Mouse (Mus musculus) cerebellum, adult (tissue): ENCODE results near the gene Ncf1.

ENCODE experiments used
- ATAC-seq: cut with Nextera tagmentation; 2 replicates; pipeline ENCODE4 v1.9.2; 2017; ENCODE audit warnings: mild to moderate bottlenecking, moderate library complexity, mixed read lengths; ENCODE audit not compliant: insufficient number of reproducible peaks, low FRiP score, low TSS enrichment

The Ncf1 gene

DNA sequence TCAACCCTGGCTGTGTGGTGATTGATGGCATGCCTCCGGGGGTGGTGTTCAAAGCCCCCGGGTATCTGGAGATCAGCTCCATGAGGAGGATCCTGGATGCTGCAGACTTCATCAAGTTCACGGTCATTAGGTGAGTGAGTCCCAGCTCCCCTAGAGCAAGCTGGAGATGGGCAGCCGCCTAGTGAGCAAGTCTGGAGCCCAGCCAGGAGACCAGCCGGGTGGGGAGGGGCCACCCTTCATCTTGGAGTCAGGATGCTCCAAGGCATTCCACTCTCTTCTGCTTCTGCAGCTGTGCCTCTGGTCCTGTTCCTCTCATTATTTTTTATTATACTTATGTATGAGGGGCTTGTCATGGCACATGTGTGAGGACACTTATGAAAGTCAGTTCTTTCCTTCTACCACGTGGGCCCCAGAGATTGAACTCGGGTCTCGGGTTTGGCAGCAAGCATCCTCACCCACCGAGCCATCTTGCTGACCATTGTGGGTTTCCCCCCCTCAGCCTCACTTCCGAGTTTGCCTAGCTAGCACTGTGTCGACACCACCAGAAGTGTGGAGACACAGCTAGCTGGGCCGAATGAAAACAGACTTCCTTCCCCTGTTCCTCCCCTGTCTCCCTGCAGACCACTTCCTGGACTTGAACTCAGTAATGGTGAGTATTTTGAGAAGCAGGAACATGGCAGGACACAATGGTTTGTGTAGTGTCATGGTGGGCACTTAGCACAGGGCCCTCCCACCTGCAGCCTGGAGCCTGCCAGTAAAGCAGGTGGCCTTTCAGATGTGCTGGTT lies 15.2 kb downstream of the Ncf1 start:
- no peak for ATAC-seq

- no peak for ATAC-seq
Observed at GRCm38 (mm10) chr5:134209931-134210554, 19.4 kb downstream of the Ncf1 start.

DNA sequence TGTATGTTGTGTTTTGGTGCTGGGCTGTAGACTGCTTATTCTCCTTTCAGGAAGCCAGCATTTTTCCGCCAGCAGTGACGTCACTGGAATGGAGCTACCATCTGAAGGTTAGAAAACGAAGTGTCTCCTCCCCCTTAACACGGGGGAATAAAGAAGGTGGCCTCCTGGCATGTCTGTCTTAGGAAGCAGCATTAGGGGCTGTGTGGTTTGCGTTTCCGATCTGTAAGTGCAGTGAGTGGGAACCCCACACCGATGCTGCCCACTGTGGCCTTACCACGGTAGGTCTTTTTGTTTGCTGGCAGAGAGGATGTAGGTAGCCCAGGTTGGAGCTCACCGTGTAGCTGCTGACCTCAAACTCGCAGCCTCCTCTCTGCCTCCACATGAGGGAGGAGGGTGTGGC lies 22.7 kb downstream of the Ncf1 start:
- ATAC-seq: no peak

DNA sequence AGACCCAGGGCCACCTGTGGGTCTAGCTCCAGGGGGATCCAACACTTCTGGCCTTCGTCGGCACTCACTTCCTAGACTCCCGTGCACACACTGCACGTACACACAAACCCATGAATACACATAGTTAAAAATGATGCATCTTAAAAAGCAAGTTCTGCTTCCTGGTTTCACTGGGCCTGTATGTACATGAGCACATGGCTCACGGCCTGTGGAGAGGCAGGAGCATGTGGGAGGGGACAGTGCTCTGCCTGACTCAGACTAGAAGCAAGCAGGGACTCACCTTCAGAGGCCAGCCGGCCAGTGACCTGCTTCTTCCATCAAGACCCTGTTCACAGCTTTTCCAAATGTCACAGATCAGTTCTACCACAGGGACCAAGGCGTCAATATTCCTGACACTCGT lies 35.8 kb downstream of the Ncf1 start:
- ATAC-seq: no peak

GRCm38 (mm10) chr5:134188571-134188970 lies 40.9 kb downstream of the Ncf1 start:
- ATAC-seq: no peak

DNA sequence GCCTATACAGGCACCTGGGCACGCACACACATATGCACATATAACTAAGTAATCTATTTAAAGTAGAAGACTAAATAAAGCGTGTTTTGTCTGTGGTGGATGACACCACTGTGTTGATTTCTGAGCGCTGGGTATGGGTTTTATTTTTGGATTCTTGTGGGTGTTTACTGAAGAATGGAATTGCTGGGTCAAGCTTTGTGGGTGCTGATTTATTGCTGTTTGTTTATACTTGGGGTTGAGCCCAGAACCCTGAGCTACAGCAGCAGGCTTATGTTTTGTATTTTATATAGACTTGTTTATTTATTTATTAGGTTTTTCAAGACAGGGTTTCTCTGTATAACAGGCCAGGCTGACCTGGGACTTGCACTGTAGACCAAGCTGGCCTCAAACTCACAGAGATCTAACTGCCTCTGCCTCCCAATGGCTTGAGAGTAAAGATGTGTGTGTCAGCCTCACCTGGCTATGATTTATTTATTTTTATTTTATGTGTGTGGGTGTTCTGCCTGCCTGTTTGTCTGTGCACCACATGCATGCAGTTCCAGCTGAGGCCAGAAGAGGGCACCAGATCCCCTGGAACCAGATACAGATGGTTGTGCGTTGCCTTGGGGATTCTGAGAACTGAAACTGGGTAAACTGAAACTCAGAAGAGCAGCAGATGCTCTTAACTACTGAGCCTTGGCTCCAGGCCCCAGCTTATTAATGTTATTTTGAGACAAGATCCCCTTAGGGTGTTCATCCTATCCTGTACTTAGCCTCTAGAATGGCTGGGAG lies 42.3 kb downstream of the Ncf1 start:
- ATAC-seq: no peak

- ATAC-seq: no peak
Observed at GRCm38 (mm10) chr5:134186059-134186458, 43.4 kb downstream of the Ncf1 start.

GRCm38 (mm10) chr5:134183880-134184808 lies 45.3 kb downstream of the Ncf1 start, which contains the start of gene Gtf2ird2:
Gene Gtf2ird2, plus strand, starts transcription at chr5:134184019.
- peak; percentile 97 for ATAC-seq

- no peak for ATAC-seq
Observed at GRCm38 (mm10) chr5:134183162-134183561, 46.3 kb downstream of the Ncf1 start.

DNA sequence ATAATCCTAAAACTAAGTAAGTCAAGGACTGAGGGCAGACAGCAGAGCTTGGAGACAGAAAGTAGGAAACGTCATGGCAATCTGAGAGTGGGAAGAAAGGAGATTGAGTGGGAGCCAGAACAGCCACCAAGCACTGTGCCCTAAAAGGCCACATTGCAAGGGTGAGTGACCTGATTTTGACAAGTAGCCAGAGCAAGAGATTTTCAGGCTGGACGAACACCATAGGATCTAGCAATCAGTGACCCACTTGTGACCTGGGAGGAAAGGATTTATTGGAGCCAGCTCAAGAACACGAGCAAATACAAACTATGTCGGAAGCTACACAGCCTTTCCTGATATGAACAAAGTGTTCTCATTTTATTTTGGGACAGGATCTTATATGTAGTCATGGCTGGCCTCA lies 46.7 kb downstream of the Ncf1 start:
- no peak for ATAC-seq

- no peak for ATAC-seq
Observed at GRCm38 (mm10) chr5:134182172-134182571, 47.3 kb downstream of the Ncf1 start.

- ATAC-seq: no peak
Observed at GRCm38 (mm10) chr5:134179871-134180270, 49.6 kb downstream of the Ncf1 start.

DNA sequence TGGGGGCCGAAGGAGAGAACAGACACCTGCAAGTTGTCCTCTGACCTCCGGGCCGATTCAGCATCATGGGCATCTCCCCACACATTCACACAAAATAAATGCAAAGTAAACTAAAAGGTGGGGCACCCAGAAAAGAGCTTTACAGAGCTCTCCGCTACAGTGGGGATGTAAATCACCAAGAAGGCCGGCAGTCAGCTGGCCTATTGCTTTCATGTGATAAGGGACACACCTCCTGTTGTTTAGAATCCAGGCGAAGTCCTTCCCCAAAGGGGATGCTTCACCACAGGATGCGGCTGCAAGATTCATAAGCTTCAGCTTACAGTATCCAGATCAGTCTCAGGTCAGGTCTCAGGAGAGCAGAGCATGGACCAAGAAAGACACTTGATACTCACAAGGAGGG lies 50.9 kb downstream of the Ncf1 start:
- no peak for ATAC-seq

GRCm38 (mm10) chr5:134176169-134176881 lies 53.1 kb downstream of the Ncf1 start, which contains the start of gene Rcc1l:
Gene Rcc1l, minus strand, starts transcription at chr5:134176774.
- peak; percentile 86 for ATAC-seq

- no peak for ATAC-seq
Observed at GRCm38 (mm10) chr5:134175696-134176095, 53.7 kb downstream of the Ncf1 start.

GRCm38 (mm10) chr5:134173206-134173605 lies 56.2 kb downstream of the Ncf1 start:
- no peak for ATAC-seq

- no peak for ATAC-seq
Observed at GRCm38 (mm10) chr5:134170167-134170566, 59.3 kb downstream of the Ncf1 start.
